Mouse (Mus musculus) neutrophil, adult 5-6 weeks (primary cell): ENCODE measurements around the gene Gtf2ird1. TPM values are rescaled to one million over a fixed set of nuclear protein-coding genes. Genes with fewer than 3 reads are reported as not detected.

ENCODE experiments used
- ATAC-seq: fragments of 151-379, 151-347 bp; 2 replicates; pipeline ENCODE4 v1.8.0; 2017; ENCODE audit warnings: mild to moderate bottlenecking, moderate TSS enrichment; ENCODE audit not compliant: insufficient number of reproducible peaks, poor library complexity, low FRiP score, severe bottlenecking; ENCODE audit errors: extremely low read depth
- total RNA-seq: library from RNA; stranded (forward); fragments of 200-1000 nt; gene quantifications from 2 replicates; pipeline ENCODE4 v1.2.3, GENCODE M21; 2017

Gene Gtf2ird1
- total RNA-seq, 1 experiment from 2014 or later: not detected

DNA sequence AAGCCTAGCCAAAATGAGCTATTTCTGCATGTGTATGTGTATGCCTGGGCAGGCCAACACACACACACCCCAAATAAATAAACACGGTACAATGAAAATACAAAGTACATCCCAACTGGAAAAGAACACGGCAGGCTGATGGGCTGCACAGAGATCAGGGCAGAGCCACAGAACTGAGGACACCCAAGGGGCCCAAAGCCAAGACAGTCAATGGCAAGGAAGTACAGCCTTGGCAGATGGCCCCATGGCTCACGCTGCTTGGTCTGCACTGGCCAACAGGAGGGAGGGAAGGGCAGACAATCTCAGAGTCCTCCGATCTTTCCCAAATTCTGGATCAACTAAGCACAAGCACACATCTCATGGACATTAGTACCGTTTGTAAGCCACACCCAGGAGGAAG lies 32.6 kb downstream of the Gtf2ird1 start:
- no peak for ATAC-seq

DNA sequence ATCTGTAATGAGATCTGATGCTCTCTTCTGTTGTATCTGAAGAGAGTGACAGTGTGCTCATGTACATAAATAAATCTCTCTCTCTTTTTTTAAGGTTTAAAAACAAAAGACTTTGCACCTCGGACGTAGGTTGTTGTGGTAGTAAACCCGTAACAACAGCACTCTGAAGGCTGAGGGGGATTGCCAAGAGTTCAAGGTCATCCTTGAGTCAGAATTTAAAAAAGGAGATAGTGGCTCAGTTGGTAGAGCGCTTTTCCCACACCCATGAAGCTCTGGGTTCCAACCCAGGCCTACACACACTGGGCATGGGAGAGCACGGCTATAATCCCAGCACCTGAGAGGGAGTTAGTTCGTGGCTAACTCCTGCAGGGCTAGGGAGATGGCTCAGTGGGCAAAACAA lies 33.1 kb downstream of the Gtf2ird1 start:
- no peak for ATAC-seq

DNA sequence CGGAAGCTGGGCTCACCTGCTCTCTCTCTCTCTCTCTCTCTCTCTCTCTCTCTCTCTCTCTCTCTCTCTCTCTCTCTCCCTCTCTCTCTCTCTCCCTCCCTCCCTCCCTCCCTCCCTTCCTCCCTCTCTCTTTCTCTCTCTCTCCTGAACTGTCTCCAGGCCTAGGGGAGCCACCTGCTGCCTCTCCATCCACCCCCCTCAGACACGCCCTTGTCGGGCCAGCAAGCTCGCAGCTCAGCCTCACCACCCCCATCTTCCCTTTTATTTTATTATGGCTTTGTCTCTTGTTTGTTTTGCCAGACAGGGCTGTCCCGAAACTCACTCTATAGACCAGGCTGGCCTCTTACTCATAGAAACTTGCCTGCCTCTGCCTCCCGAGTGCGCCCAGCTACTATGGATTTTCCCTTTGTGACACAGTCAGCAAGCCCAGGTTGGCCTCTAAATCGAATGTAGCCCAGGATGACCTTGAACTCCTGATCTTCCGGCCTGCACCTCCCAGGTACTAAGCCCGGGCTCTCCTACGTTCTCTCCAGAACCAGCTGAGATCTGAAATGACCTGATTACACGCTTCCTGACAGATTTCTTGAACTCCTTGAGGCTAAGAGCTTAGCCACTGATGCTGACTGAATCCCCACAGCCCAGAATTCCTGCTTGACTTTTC lies 34.1 kb downstream of the Gtf2ird1 start:
- ATAC-seq: no peak

DNA sequence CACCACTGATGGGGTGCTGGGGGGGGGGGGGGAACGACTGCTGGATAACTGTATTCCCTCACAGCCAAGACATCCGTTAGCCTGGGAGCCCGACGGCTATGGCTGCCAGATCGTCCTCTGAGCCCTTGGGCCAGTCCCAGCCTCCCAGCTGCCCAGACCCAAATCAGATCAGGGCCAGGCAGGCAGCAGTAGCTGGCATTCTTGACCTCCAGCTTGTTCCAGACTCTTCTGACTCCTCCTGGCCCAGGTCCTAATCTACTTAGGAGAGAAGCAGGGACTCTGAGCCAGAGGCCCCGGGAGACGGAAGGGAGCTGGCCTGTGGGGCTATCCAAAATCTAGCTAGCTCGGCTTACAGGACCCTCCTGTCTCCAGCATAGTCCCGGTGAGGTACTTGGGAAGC lies 35.5 kb downstream of the Gtf2ird1 start:
- ATAC-seq: no peak

DNA sequence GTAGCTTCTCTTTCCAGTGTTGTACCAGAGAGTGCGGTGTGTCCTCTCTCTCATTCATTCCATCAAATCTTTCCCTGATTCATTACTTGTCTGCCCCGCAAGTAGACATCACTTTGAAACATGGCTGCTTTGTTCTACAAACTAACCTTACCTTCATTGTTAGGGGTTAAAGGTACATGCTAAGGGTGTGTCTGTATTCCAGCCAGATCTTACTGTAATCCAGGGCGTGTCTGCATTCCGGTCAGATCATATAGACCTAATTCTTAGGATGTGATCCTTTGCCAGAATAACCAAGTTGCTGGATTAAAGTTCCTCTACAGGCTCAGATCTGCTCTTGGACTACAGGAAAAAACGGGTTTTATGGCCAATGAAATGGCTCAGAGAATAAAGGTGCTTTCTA lies 36.8 kb downstream of the Gtf2ird1 start:
- ATAC-seq: no peak

DNA sequence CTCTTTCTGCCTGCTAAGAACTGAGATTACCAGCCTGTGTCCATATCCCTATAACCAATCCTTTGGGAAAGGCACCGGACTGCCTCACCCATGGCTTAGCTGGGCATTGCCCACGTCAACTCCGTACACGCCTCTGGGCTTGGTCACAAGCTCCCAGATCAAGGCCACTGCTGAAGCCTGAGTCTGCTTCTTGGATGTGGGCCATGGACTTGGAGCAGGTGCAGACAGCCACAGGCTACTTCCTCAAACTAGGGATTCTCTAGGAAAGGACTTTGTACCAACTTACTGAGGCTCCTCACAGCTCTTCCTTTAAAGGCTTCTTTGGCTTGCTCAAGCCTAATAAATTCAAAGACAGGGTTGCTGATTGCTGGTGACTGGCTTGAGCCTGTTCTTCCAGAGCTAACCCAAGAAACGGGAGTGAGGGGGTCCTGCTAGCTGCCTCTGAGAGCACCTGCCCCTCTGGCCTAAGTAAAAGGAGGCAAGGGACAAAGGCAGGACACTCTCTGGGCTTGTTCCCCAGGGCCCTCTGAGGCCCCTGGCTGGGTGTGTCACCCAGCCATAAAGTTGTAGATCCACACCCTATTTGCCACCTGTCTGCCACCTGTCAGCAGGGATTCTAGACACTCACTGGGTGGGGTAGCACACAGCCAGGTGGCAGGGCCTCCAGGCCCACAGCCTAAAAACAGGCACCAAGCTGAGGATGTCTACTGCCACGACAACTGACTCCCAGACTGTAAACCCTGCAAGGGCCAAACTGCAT lies 38.0 kb downstream of the Gtf2ird1 start:
- ATAC-seq: no peak

DNA sequence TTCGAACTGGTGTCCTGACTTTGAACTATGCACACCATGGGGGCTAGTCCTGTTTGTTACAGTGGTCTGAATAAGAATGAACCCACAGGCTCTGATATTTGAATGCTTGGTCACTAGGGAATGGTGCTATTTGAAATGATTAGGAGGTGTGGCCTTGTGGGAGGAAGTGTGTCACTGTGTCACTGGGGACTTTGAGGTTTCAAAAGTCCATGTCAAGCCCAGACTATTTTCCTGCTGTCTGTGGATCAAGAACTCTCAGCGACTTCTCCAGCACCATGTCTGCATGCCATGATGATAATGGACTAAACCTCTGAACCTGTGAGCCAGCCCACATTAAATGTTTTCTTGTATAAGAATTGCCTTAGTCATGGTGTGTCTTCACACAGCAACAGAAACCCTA lies 44.2 kb downstream of the Gtf2ird1 start:
- ATAC-seq: no peak

DNA sequence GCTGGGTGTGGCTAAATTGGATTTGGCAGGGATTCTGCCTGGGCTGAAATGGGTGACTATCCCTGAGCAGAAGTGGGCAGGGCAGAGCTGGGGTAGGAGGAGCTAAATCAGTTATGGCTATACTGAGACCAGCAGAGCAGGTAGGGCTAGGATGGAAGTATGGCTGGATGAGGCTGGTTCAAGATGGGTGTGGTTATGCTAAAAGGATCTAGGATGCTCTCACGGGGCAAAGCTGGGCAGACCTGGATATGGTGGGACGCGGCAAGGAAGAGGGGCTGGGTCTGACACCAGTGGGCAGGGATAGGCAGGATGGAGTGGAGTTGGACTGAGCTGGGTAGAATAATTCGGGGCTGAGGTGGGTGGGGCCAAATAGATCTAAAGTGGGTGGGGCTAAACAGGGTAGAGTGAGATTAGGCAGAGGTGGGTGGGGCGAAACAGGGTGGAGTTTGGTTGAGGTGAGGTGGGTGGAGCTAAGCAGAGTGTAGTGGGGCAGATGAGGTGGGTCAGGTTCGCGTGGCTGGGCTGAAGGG lies 46.1 kb downstream of the Gtf2ird1 start:
- ATAC-seq: no peak

DNA sequence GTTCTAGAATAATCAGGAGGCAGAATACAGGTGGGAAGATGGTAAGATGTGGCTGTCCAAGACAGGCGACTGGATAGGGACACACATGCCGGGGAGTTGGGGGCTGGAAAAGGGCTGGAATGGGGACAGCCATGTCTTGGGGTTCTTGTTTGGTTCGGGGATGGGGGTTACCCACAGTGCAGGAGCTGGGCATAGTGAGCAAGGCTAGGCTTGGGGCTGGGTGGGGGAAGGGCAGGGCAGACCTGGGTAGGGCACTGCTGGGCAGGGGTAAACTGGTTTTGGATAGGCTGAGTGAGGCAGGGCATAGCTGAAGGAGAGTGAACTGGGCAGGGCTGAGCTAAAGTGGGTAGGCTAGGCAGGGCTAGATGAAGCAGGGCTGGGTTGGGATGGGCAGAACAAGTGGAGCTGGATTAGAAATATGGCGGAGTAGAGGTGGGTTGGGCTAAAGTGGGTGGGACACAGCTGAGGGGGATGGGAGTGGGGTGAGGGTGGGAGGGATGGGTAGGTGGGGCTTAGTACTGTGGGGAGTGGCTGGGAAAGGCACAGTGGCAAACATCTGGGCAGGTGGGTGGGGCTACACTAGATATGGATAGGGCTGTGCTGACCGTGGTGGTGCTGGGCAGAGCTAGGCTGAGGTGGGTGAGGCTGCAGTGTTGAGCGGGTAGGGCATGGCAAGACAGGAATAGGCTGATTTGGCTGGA lies 46.8 kb downstream of the Gtf2ird1 start:
- no peak for ATAC-seq

DNA sequence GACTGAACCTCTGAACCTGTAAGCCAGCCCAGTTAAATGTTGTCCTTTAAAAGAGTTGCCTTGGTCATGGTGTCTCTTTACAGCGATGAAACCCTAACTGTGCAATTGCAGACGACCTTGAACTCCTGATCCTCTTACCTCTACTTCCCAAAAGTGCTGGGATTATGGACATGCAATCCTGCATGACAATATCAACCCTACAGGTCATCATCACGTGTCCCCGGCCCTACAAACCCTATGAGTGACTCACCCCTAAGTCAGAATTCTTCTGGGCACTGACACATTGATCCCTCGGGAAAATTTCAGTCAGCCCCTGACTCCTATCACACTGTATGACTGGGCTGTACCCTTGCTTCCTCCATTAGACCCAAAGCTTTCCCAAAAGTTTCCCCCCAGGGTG lies 48.4 kb downstream of the Gtf2ird1 start:
- ATAC-seq: no peak

DNA sequence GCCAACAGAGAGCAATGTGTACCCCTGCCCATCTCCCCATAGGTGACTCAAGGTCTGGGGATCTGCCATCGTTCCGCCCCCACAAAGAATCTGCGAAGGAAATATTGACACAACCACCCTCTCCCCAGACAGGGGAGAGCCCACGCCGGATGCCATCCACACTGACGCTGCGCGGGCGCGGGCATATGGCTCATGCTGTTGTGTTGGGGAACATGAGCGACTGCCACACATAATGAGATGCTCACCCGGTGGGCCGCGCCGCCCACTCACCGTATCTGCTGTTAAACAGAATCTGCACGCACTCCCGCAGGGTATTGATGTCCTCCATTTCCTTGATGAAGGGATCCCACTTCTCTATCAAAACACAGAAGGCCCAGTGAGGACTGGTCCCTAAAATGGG lies 54.7 kb downstream of the Gtf2ird1 start:
- no peak for ATAC-seq

DNA sequence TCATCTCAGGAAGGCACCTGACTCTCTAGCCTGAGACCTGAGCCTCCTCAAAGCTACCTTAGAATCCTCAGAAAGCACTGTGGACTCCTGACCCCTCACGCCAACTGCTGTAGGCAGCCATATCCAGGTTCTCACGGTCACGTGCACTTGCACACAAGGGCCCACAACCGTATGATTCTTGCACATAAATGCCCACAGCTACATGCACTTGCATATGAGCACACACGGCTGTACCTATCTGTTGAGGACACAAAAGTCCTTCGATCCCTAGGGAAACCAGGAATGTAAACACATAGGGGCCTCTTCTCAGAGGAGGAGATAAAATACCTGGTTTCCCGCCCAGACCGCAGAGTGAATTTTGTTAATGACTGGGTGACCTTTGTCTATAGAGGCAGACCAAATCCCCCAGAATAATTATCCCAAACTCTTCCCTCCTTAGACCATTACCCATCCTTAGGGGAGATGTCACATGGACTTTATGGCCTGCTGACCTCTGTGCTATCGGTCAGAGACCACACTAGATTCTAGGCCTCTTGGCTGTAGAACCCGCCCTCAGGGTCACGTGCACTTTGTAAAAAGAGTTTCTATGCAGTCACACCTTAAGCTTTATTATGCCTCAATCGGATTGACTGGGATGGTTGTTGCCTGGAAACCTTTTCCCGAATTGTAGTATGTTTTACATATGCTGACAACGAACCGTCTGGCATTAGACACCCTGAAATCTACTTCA lies 58.9 kb downstream of the Gtf2ird1 start:
- no peak for ATAC-seq

DNA sequence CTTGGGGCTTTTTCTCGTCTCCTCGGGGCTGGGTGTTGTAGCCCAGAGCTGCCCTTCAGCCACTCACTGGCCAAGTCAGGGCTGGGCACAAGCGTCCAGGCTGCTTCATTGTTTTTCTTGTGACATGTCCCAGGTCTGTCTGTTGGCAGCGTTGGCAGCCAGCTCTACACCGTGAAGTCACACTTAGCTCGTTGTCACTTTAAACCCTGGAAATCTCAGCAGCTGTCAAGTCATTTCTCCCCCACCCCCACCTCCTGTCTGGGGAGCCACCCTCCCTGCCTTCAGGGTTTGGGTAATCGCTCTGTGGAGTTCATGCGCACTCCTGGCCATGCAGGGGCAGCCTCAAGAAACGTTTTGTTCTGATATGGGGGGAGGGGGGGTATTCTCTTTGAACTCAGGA lies 60.0 kb downstream of the Gtf2ird1 start:
- ATAC-seq: no peak

DNA sequence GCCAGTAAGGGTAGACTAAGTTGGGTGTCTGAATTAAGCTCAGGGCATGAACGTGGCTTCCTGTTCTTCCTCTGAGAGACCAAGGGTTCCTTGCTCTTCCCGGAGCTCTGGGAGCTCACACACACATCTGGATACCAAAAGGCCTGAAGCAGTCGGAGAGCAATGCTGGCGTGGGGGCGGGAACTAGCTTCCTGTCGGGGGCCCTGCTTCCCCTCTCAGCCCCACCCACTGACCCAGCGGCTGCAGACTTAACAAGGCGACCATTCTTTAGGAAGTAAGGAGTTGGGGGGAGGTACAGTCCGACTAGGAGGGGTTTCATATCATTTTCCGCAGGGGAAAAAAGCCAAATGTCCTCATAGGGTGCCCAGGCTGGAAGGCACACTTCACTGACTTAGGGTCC lies 61.9 kb downstream of the Gtf2ird1 start:
- ATAC-seq: peak; percentile 27; the same call in 1 of the 2 replicates

DNA sequence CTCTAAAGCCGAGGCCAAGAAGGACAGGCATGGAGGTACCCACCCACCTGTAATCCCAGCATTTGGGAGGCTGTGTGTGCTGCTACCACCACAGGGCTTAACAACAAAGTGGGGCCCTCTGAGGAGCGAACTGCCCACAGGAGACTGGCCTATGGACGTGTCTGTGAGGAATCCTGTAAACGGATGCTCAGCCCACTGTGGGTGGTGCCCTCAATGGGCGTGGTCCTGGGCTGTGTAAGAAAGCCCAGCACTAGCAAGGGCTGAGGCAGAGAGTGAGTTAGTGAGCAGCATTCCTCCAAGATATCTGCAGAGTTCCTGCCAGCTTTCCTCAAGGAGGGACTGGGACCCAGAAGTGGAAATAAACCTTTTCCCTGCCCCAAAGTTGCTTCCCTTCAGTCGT lies 62.9 kb downstream of the Gtf2ird1 start:
- no peak for ATAC-seq

DNA sequence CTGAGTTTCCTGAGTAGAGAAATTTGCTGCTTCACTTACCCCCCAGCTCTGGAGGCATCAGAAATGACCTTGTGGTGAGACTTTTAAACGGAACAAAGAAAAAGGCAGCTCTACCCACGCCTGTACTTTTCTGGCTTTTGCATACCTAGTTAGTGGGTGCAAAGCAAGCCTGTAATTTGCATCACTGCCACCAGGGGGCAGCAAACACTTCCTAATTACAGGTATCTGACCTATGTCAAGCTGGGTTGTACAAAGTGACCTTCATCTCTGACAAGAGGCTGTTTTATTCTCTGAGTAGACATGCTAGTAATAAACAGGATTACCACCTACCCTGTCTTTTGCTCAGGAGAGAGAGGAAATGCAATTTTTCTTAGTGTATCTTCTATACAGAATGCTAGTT lies 71.4 kb downstream of the Gtf2ird1 start:
- ATAC-seq: 0 out of 2 replicates have a peak, but pooled peaks have one; percentile 45

DNA sequence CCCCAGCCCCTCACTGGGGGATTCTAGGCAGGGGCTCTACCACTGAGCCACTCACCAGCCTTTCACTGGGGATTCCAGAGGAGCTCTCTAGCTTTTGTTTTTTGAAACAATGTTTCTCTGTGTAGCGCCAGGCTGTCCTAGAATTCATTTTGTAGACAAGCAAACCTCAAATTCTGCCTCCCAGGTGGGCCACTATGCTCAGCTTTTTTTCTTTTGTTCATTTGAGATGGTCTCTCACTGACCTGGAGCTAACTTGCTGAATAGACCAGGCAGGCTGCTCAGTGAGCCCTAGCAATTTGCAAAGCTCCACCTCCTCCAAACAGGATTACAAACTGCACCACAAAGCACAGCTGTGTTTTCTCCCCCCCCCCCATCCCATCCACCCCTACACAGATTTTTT lies 81.3 kb downstream of the Gtf2ird1 start:
- ATAC-seq: no peak

DNA sequence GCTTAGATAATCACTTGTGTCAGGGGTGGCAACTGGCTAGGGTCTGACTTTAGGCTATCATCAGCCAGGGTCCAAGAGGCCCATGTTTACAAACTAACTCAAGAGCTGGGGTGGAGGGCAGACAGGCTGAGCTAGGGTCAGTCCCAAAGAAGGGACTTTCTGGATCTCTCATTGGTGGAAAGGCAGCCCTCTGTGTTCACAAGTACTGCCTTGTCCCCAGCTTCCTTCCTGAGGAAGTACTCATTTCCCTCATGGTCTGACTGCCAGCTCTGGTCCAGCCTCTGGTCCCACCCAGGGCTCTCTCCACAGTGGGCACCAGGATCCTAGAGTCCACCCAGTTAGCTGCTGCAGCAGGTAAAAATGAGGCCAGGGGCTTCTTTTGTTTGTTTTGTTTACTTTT lies 82.0 kb downstream of the Gtf2ird1 start:
- ATAC-seq: no peak

DNA sequence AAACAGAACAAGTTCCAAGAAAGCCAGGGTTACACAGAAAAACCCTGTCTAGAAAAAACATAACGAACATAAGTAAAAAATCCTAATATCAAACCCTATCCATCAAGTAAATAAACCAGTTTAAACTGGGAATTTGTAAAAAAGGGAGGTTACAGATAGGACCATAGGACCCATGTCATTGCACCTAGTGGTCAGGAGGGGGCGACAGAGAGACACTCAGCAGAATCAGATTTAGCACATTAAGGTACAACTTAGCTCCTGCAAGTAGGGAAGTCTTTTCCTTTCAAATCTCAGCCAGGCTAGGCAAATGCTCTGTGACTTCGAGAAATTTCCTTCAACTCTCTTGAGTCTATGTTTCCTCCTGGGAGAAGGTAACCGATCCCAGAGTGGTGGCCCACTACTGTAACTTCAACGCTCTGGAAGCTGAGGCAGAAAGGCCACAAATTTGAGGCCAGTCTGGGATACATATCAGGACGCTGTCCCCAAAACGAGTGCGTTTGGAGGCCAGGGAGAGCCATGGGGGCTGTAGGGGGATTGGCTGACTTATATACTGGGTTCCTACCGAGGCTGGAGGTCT lies 82.5 kb downstream of the Gtf2ird1 start:
- ATAC-seq: peak; percentile 69
